ENCODE assay signal across 27 mouse cellular contexts in genomic region chr9:95266924-95267323, GRCm38 (mm10).
A peak's percentile ranks its signal among the peaks of the same experiment; 100 is the strongest.
DNase-seq lines count a peak whose midpoint lies in the region; ATAC-seq lines count a peak whose summit lies in the region.
"Had no signal": no experiment of that assay in that cellular context is flagged by ENCODE, and none has a peak within 500 bp of the region (broad histone marks: within the 10 kb centered on the region; RNA-seq: fewer than 3 reads in every experiment).

No protein-coding gene starts in this region.

- peaks cover 19% of the 10 kb centered on the region for H3K4me1 ChIP-seq in forebrain, embryonic 15.5 days
- peaks cover 9% of the 10 kb centered on the region for H3K4me1 ChIP-seq in forebrain, embryonic 13.5 days
- H3K4me1 ChIP-seq in hindbrain, embryonic 16.5 days (ENCODE audit: control insufficient read depth, insufficient read depth, low read depth, low read length): peaks cover 2% of the 10 kb centered on the region; the same call in 1 of the 2 replicates
- H3K4me1 ChIP-seq in hindbrain, embryonic 10.5 days (replicated peaks): no peaks in the 10 kb centered on the region; the same call in 1 of the 2 replicates
- no peaks in the 10 kb centered on the region for H3K4me1 ChIP-seq in kidney, embryonic 16.5 days (ENCODE audit: insufficient read depth, low read length)
- H3K4me1 ChIP-seq: heart, embryonic 12.5 days; heart, embryonic 15.5 days had no signal

- H3K4me2 ChIP-seq in forebrain, embryonic 15.5 days (replicated peaks): no peak overlapping the region
- H3K4me2 ChIP-seq in forebrain, embryonic 13.5 days: no peak overlapping the region
- no peak overlapping the region for H3K4me2 ChIP-seq in hindbrain, embryonic 16.5 days (ENCODE audit: low read length)
- H3K4me2 ChIP-seq in kidney, embryonic 16.5 days (replicated peaks; ENCODE audit: low read depth, low read length): no peak overlapping the region
- H3K4me2 ChIP-seq: embryonic facial prominence, embryonic 13.5 days; forebrain, embryonic 12.5 days; heart, embryonic 12.5 days; heart, embryonic 15.5 days; hindbrain, embryonic 13.5 days had no signal

- 61% methylated on average over 2 of the region's 2 CpGs for WGBS in forebrain, embryonic 15.5 days
- 79% methylated on average over 2 of the region's 2 CpGs for WGBS in forebrain, embryonic 13.5 days
- WGBS in hindbrain, embryonic 16.5 days: 81% methylated on average over 2 of the region's 2 CpGs
- 72% methylated on average over 2 of the region's 2 CpGs for whole genome bisulfite sequencing in hindbrain, embryonic 10.5 days
- WGBS in kidney, embryonic 16.5 days: 45% methylated on average over 2 of the region's 2 CpGs

- H3K36me3 ChIP-seq in forebrain, embryonic 15.5 days: no peaks in the 10 kb centered on the region
- no peaks in the 10 kb centered on the region for H3K36me3 ChIP-seq in forebrain, embryonic 13.5 days (ENCODE audit: poor library complexity, severe bottlenecking)
- no peaks in the 10 kb centered on the region for H3K36me3 ChIP-seq in hindbrain, embryonic 16.5 days (ENCODE audit: control insufficient read depth, insufficient read depth, low read length)
- no peaks in the 10 kb centered on the region for H3K36me3 ChIP-seq in hindbrain, embryonic 10.5 days
- H3K36me3 ChIP-seq in kidney, embryonic 16.5 days (ENCODE audit: insufficient read depth, low read length): no peaks in the 10 kb centered on the region
- H3K36me3 ChIP-seq: embryonic facial prominence, embryonic 10.5 days; embryonic facial prominence, embryonic 13.5 days; forebrain, embryonic 12.5 days; heart, embryonic 12.5 days; heart, embryonic 15.5 days; hindbrain, embryonic 13.5 days had no signal

- H3K9me3 ChIP-seq in forebrain, embryonic 15.5 days: no peaks in the 10 kb centered on the region
- H3K9me3 ChIP-seq in forebrain, embryonic 13.5 days (replicated peaks): no peaks in the 10 kb centered on the region
- H3K9me3 ChIP-seq in hindbrain, embryonic 16.5 days (ENCODE audit: control insufficient read depth, low read length): no peaks in the 10 kb centered on the region
- H3K9me3 ChIP-seq in hindbrain, embryonic 10.5 days: no peaks in the 10 kb centered on the region
- no peaks in the 10 kb centered on the region for H3K9me3 ChIP-seq in kidney, embryonic 16.5 days (ENCODE audit: low read length)
- H3K9me3 ChIP-seq: embryonic facial prominence, embryonic 10.5 days; embryonic facial prominence, embryonic 13.5 days; forebrain, embryonic 12.5 days; heart, embryonic 12.5 days; heart, embryonic 15.5 days; hindbrain, embryonic 13.5 days had no signal

- H3K27me3 ChIP-seq in forebrain, embryonic 15.5 days: no peaks in the 10 kb centered on the region
- H3K27me3 ChIP-seq in forebrain, embryonic 13.5 days: no peaks in the 10 kb centered on the region
- H3K27me3 ChIP-seq in hindbrain, embryonic 16.5 days (replicated peaks; ENCODE audit: control insufficient read depth, insufficient read depth, low read length): no peaks in the 10 kb centered on the region
- H3K27me3 ChIP-seq in hindbrain, embryonic 10.5 days (ENCODE audit: insufficient read depth, poor library complexity, severe bottlenecking): no peaks in the 10 kb centered on the region
- H3K27me3 ChIP-seq in kidney, embryonic 16.5 days (ENCODE audit: insufficient read depth, low read length): no peaks in the 10 kb centered on the region
- H3K27me3 ChIP-seq: embryonic facial prominence, embryonic 13.5 days; forebrain, embryonic 12.5 days; heart, embryonic 15.5 days; hindbrain, embryonic 13.5 days had no signal

- H3K27ac ChIP-seq in forebrain, embryonic 15.5 days (replicated peaks): no peak overlapping the region
- no peak overlapping the region for H3K27ac ChIP-seq in forebrain, embryonic 13.5 days
- no peak overlapping the region for H3K27ac ChIP-seq in hindbrain, embryonic 16.5 days (ENCODE audit: low read depth, low read length)
- H3K27ac ChIP-seq in hindbrain, embryonic 10.5 days: no peak overlapping the region
- H3K27ac ChIP-seq in kidney, embryonic 16.5 days (ENCODE audit: low read length): no peak overlapping the region
- H3K27ac ChIP-seq: embryonic facial prominence, embryonic 10.5 days; embryonic facial prominence, embryonic 13.5 days; forebrain, embryonic 12.5 days; gastrocnemius, adult 2 months; heart, embryonic 15.5 days; hindbrain, embryonic 13.5 days had no signal

- no peak overlapping the region for H3K9ac ChIP-seq in forebrain, embryonic 15.5 days (replicated peaks)
- no peak overlapping the region for H3K9ac ChIP-seq in forebrain, embryonic 13.5 days
- no peak overlapping the region for H3K9ac ChIP-seq in hindbrain, embryonic 16.5 days (ENCODE audit: low read depth, low read length)
- no peak overlapping the region for H3K9ac ChIP-seq in kidney, embryonic 16.5 days (replicated peaks; ENCODE audit: low read length)
- H3K9ac ChIP-seq: embryonic facial prominence, embryonic 13.5 days; forebrain, embryonic 12.5 days; forebrain, postnatal 0 days; heart, embryonic 12.5 days; heart, embryonic 15.5 days; hindbrain, embryonic 13.5 days had no signal

- no peak overlapping the region for H3K4me3 ChIP-seq in forebrain, embryonic 15.5 days
- H3K4me3 ChIP-seq in forebrain, embryonic 13.5 days: no peak overlapping the region
- no peak overlapping the region for H3K4me3 ChIP-seq in hindbrain, embryonic 16.5 days (ENCODE audit: low read length)
- H3K4me3 ChIP-seq in hindbrain, embryonic 10.5 days: no peak overlapping the region
- H3K4me3 ChIP-seq in kidney, embryonic 16.5 days (ENCODE audit: low read length): no peak overlapping the region
- H3K4me3 ChIP-seq: embryonic facial prominence, embryonic 10.5 days; embryonic facial prominence, embryonic 13.5 days; erythroblast, embryonic 14.5 days; forebrain, embryonic 12.5 days; gastrocnemius, adult 2 months; heart, embryonic 12.5 days; heart, embryonic 15.5 days; hindbrain, embryonic 13.5 days had no signal

- no peak for DNase-seq in hindbrain, embryonic 10.5 days (ENCODE audit: low spot score)
- no peak for DNase-seq in kidney, postnatal 14 days
- DNase-seq: adrenal gland, adult 8-10 months; adrenal gland, postnatal 25 days; cerebellum, adult 11-12 months; cerebellum, adult 8-10 months; cerebellum, postnatal 10 days; cerebellum, postnatal 36 days; embryo, embryonic 11 days; forebrain, postnatal 0 days; gastrocnemius, adult 2 months; gastrocnemius, postnatal 14 days; heart, adult 18-20 months; heart, postnatal 10 days; heart, postnatal 36 days had no signal

- ATAC-seq in forebrain, embryonic 15.5 days (replicated peaks): peak; percentile 39; the same call in 1 of the 2 replicates
- no peak for ATAC-seq in forebrain, embryonic 13.5 days
- peak; percentile 27; the same call in 1 of the 2 replicates for ATAC-seq in hindbrain, embryonic 16.5 days
- ATAC-seq in kidney, embryonic 16.5 days (ENCODE audit: low FRiP score, low TSS enrichment): peak; percentile 46; the same call in 1 of the 2 replicates
- ATAC-seq: activated CD4-positive, CD25-positive, alpha-beta regulatory T cell, adult 4 months; forebrain, postnatal 0 days had no signal
